Mouse (Mus musculus): ENCODE measurements around the gene Crim1.

Gene Crim1

GRCm38 (mm10) chr17:78286021-78286420 lies 86.0 kb downstream of the Crim1 start:
- in situ Hi-C loops (cut with MboI, MseI), result no loop called here

- in situ Hi-C loops (cut with MboI, MseI), result no loop called here
Measured at GRCm38 (mm10) chr17:78287391-78287790, 87.3 kb downstream of the Crim1 start.

- in situ Hi-C loops (cut with MboI, MseI), result loop anchor here (10.0 kb wide), 1 partner anchor 56 kb away; no protein-coding TSS in a partner anchor
Measured at GRCm38 (mm10) chr17:78290153-78290876, 90.3 kb downstream of the Crim1 start.

- in situ Hi-C loops (cut with MboI, MseI), result loop anchor here (10.0 kb wide), 1 partner anchor 56 kb away; no protein-coding TSS in a partner anchor
Measured at GRCm38 (mm10) chr17:78291030-78291429, 91.0 kb downstream of the Crim1 start.

- in situ Hi-C loops (cut with MboI, MseI), result loop anchor here (10.0 kb wide), 1 partner anchor 58 kb away; no protein-coding TSS in a partner anchor
Measured at GRCm38 (mm10) chr17:78292301-78292700, 92.3 kb downstream of the Crim1 start.

- in situ Hi-C loops (cut with MboI, MseI), result loop anchor here (10.0 kb wide), 1 partner anchor 58 kb away; no protein-coding TSS in a partner anchor
Measured at GRCm38 (mm10) chr17:78292827-78293488, 92.9 kb downstream of the Crim1 start.

- in situ Hi-C loops (cut with MboI, MseI), result loop anchor here (10.0 kb wide), 1 partner anchor 61 kb away; no protein-coding TSS in a partner anchor
Measured at GRCm38 (mm10) chr17:78295979-78296378, 95.9 kb downstream of the Crim1 start.

GRCm38 (mm10) chr17:78298140-78298539 lies 98.1 kb downstream of the Crim1 start:
- in situ Hi-C loops (cut with MboI, MseI), result loop anchor here (10.0 kb wide), 1 partner anchor 63 kb away; no protein-coding TSS in a partner anchor

GRCm38 (mm10) chr17:78298967-78299540 lies 99.0 kb downstream of the Crim1 start:
- in situ Hi-C loops (cut with MboI, MseI), result loop anchor here (10.0 kb wide), 1 partner anchor 64 kb away; no protein-coding TSS in a partner anchor

GRCm38 (mm10) chr17:78303053-78303452 lies 103.0 kb downstream of the Crim1 start:
- in situ Hi-C loops (cut with MboI, MseI), result no loop called here

GRCm38 (mm10) chr17:78304059-78304458 lies 104.0 kb downstream of the Crim1 start:
- in situ Hi-C loops (cut with MboI, MseI), result no loop called here

- in situ Hi-C loops (cut with MboI, MseI), result no loop called here
Measured at GRCm38 (mm10) chr17:78306434-78306833, 106.4 kb downstream of the Crim1 start.

- in situ Hi-C loops (cut with MboI, MseI), result no loop called here
Measured at GRCm38 (mm10) chr17:78308221-78308620, 108.2 kb downstream of the Crim1 start.

GRCm38 (mm10) chr17:78313006-78313405 lies 113.0 kb downstream of the Crim1 start:
- in situ Hi-C loops (cut with MboI, MseI), result no loop called here

- in situ Hi-C loops (cut with MboI, MseI), result no loop called here
Measured at GRCm38 (mm10) chr17:78313612-78314011, 113.6 kb downstream of the Crim1 start.

GRCm38 (mm10) chr17:78315659-78316058 lies 115.6 kb downstream of the Crim1 start:
- in situ Hi-C loops (cut with MboI, MseI), result no loop called here

GRCm38 (mm10) chr17:78317381-78317780 lies 117.3 kb downstream of the Crim1 start:
- in situ Hi-C loops (cut with MboI, MseI), result no loop called here

- in situ Hi-C loops (cut with MboI, MseI), result no loop called here
Measured at GRCm38 (mm10) chr17:78318810-78319209, 118.8 kb downstream of the Crim1 start.

- in situ Hi-C loops (cut with MboI, MseI), result no loop called here
Measured at GRCm38 (mm10) chr17:78321216-78321835, 121.3 kb downstream of the Crim1 start.

GRCm38 (mm10) chr17:78322369-78323335 lies 122.6 kb downstream of the Crim1 start:
- in situ Hi-C loops (cut with MboI, MseI), result no loop called here
